Mouse (Mus musculus): ENCODE data around the gene Lrrc42. TPM values are rescaled to one million over a fixed set of nuclear protein-coding genes. Genes with fewer than 3 reads are reported as not detected.

Lrrc42 gene
- total and polyA plus RNA-seq, 2 experiments: 6.3 to 11.4 TPM

- DNase-seq (ENCODE audit: extremely low read depth, low read depth, low spot score): peak; percentile 46
- WGBS: 83% methylated on average over 3 of the region's 3 CpGs
- no peak overlapping the region for H3K27ac ChIP-seq (replicated peaks; ENCODE audit: insufficient read depth, low read depth, low read length)
- H3K9ac ChIP-seq (ENCODE audit: low read depth, low read length): no peak overlapping the region
- no peaks in the 10 kb centered on the region for H3K27me3 ChIP-seq (ENCODE audit: control insufficient read depth, insufficient read depth, low read length)
- H3K4me3 ChIP-seq (ENCODE audit: insufficient read depth, low read depth, low read length): no peak overlapping the region
- H3K4me1 ChIP-seq (ENCODE audit: control insufficient read depth, insufficient read depth, low read length): no peaks in the 10 kb centered on the region
- TF ChIP-seq POLR2A (IDR thresholded peaks at IDR 0.05; ENCODE audit: extremely low read depth, insufficient read depth, low read length): no peak
- TF ChIP-seq CTCF (IDR thresholded peaks at IDR 0.05; ENCODE audit: low read depth, low read length): no peak
- peaks cover 7% of the 10 kb centered on the region; the same call in 1 of the 2 replicates for H3K36me3 ChIP-seq (ENCODE audit: control insufficient read depth, insufficient read depth, low read length)
- H3K79me2 ChIP-seq (ENCODE audit: control insufficient read depth, insufficient read depth, low read length): no peaks in the 10 kb centered on the region
These were observed 32.3 kb upstream of the Lrrc42 start for GRCm38 (mm10) chr4:107285446-107286200.

- 92% methylated on average over 7 of the region's 7 CpGs for WGBS
- no peak for TF ChIP-seq CTCF (IDR thresholded peaks at IDR 0.05; ENCODE audit: low read depth, low read length)
- TF ChIP-seq POLR2A (IDR thresholded peaks at IDR 0.05; ENCODE audit: extremely low read depth, insufficient read depth, low read length): no peak
- Histone ChIP-seq H3K4me1 (ENCODE audit: control insufficient read depth, insufficient read depth, low read length) (no peaks in the 10 kb centered on the region), H3K9ac (ENCODE audit: low read depth, low read length) (no peak overlapping the region), H3K4me3 (ENCODE audit: insufficient read depth, low read depth, low read length) (no peak overlapping the region), H3K79me2 (ENCODE audit: control insufficient read depth, insufficient read depth, low read length) (no peaks in the 10 kb centered on the region), H3K27me3 (ENCODE audit: control insufficient read depth, insufficient read depth, low read length) (no peaks in the 10 kb centered on the region), H3K27ac (replicated peaks; ENCODE audit: insufficient read depth, low read depth, low read length) (no peak overlapping the region), H3K36me3 (ENCODE audit: control insufficient read depth, insufficient read depth, low read length) (peaks cover 3% of the 10 kb centered on the region; the same call in 1 of the 2 replicates)
- no peak for DNase-seq (ENCODE audit: extremely low read depth, low read depth, low spot score)
These were observed 27.6 kb upstream of the Lrrc42 start for GRCm38 (mm10) chr4:107280843-107281475.

- Histone ChIP-seq H3K4me3 (ENCODE audit: insufficient read depth, low read depth, low read length) (no peak overlapping the region), H3K79me2 (ENCODE audit: control insufficient read depth, insufficient read depth, low read length) (no peaks in the 10 kb centered on the region), H3K36me3 (ENCODE audit: control insufficient read depth, insufficient read depth, low read length) (peaks cover 7% of the 10 kb centered on the region), H3K4me1 (ENCODE audit: control insufficient read depth, insufficient read depth, low read length) (no peaks in the 10 kb centered on the region), H3K9ac (ENCODE audit: low read depth, low read length) (no peak overlapping the region), H3K27me3 (ENCODE audit: control insufficient read depth, insufficient read depth, low read length) (no peaks in the 10 kb centered on the region), H3K27ac (replicated peaks; ENCODE audit: insufficient read depth, low read depth, low read length) (no peak overlapping the region)
- TF ChIP-seq POLR2A (IDR thresholded peaks at IDR 0.05; ENCODE audit: extremely low read depth, insufficient read depth, low read length): no peak
- TF ChIP-seq CTCF (IDR thresholded peaks at IDR 0.05; ENCODE audit: low read depth, low read length): no peak
- WGBS: 83% methylated on average over 8 of the region's 8 CpGs
- no peak for DNase-seq (ENCODE audit: extremely low read depth, low read depth, low spot score)
These were observed 24.9 kb upstream of the Lrrc42 start for GRCm38 (mm10) chr4:107278188-107278707.

GRCm38 (mm10) chr4:107274511-107274910 lies 21.2 kb upstream of the Lrrc42 start:
- no peak for TF ChIP-seq CTCF (IDR thresholded peaks at IDR 0.05; ENCODE audit: low read depth, low read length)
- no peak for TF ChIP-seq POLR2A (IDR thresholded peaks at IDR 0.05; ENCODE audit: extremely low read depth, insufficient read depth, low read length)
- no peak for DNase-seq (ENCODE audit: extremely low read depth, low read depth, low spot score)
- Histone ChIP-seq H3K79me2 (ENCODE audit: control insufficient read depth, insufficient read depth, low read length) (no peaks in the 10 kb centered on the region), H3K4me3 (ENCODE audit: insufficient read depth, low read depth, low read length) (no peak overlapping the region), H3K9ac (ENCODE audit: low read depth, low read length) (no peak overlapping the region), H3K27ac (replicated peaks; ENCODE audit: insufficient read depth, low read depth, low read length) (no peak overlapping the region), H3K36me3 (ENCODE audit: control insufficient read depth, insufficient read depth, low read length) (peaks cover 4% of the 10 kb centered on the region), H3K27me3 (ENCODE audit: control insufficient read depth, insufficient read depth, low read length) (no peaks in the 10 kb centered on the region), H3K4me1 (ENCODE audit: control insufficient read depth, insufficient read depth, low read length) (no peaks in the 10 kb centered on the region)
- WGBS: 67% methylated on average over 5 of the region's 5 CpGs

- Histone ChIP-seq H3K36me3 (ENCODE audit: control insufficient read depth, insufficient read depth, low read length) (peaks cover 4% of the 10 kb centered on the region), H3K9ac (ENCODE audit: low read depth, low read length) (no peak overlapping the region), H3K4me3 (ENCODE audit: insufficient read depth, low read depth, low read length) (no peak overlapping the region), H3K27me3 (ENCODE audit: control insufficient read depth, insufficient read depth, low read length) (no peaks in the 10 kb centered on the region), H3K79me2 (ENCODE audit: control insufficient read depth, insufficient read depth, low read length) (no peaks in the 10 kb centered on the region), H3K4me1 (ENCODE audit: control insufficient read depth, insufficient read depth, low read length) (no peaks in the 10 kb centered on the region), H3K27ac (replicated peaks; ENCODE audit: insufficient read depth, low read depth, low read length) (no peak overlapping the region)
- TF ChIP-seq POLR2A (IDR thresholded peaks at IDR 0.05; ENCODE audit: extremely low read depth, insufficient read depth, low read length) (no peak), CTCF (IDR thresholded peaks at IDR 0.05; ENCODE audit: low read depth, low read length) (no peak)
- DNase-seq (ENCODE audit: extremely low read depth, low read depth, low spot score): no peak
- WGBS: 88% methylated on average over 4 of the region's 4 CpGs
These were observed 20.4 kb upstream of the Lrrc42 start for GRCm38 (mm10) chr4:107273683-107274082.
